Mouse (Mus musculus): ENCODE measurements around the gene Tenm2. TPM values are rescaled to one million over a fixed set of nuclear protein-coding genes. Genes with fewer than 3 reads are reported as not detected.

Gene Tenm2
- polyA plus RNA-seq, 1 experiment, result not detected

DNA sequence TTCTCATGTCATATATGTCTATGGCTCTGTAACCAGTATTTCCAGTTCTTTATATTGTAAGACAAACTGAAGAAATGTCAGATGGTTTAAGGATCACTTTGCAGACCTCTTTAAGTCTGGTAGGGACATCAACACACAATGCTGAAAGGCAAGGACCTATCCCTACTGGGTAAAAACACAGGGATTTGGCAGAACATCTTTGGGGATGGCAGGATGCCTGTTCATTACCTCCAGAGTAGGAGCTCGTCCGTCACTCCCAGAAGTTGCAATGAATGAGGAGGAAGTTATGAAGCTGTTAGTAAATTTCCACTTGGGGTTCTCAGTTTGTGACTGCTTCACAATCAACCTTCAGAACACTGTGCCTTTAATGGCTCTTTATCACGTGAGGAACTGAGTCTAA lies 939.2 kb downstream of the Tenm2 start:
- Histone ChIP-seq H3K4me3 (ENCODE audit: insufficient read depth, low read length) (no peak overlapping the region), H3K27ac (ENCODE audit: insufficient read depth, low read depth, low read length) (no peak overlapping the region), H3K4me1 (ENCODE audit: control insufficient read depth, insufficient read depth, low read length) (no peaks in the 10 kb centered on the region)
- TF ChIP-seq POLR2A (IDR thresholded peaks at IDR 0.05; ENCODE audit: borderline replicate concordance, low read depth, low read length), result no peak
- TF ChIP-seq CTCF (IDR thresholded peaks at IDR 0.05; ENCODE audit: low read depth, low read length), result no peak

DNA sequence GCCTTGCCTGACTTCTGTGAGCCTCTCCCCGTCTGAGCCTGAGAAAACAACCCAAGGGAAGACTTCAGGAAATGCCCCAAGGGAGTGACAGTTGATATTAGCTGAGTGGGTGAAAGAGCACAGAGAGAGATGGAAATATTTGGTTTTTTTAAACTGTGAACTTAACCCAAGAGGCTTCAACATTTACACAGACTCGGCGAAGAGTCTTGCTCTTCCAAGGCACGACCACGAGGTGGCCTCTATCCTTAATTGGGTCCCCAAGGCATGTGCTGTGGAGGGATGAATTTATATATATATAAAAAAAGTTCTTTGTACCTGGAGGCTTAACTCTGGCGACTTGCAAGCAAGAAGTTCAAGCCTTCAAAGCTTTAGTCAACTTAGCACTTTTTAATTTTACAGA lies 943.6 kb downstream of the Tenm2 start:
- TF ChIP-seq POLR2A (IDR thresholded peaks at IDR 0.05; ENCODE audit: borderline replicate concordance, low read depth, low read length), result no peak
- H3K27ac ChIP-seq (ENCODE audit: insufficient read depth, low read depth, low read length), result no peak overlapping the region
- no peaks in the 10 kb centered on the region for H3K4me1 ChIP-seq (ENCODE audit: control insufficient read depth, insufficient read depth, low read length)
- no peak overlapping the region for H3K4me3 ChIP-seq (ENCODE audit: insufficient read depth, low read length)

DNA sequence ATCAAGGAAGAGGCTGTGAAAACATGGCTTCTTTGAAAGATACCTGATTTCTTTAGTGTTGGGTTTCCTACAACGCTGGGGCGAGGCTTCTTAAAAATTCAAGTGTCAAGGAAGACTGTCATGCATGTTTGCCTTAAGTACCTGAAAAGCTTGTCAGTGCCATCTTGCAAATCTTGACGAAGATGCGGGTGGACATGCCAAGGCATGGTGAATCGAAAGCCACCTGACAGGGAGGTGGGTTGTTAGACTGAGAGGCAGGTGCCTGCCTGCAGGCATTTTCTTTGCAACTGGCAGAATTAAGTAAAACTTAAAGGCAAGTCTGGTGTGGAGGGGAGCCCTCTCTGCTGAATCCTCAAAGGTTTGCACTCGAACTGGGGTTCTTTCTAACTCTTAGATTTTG lies 949.5 kb downstream of the Tenm2 start:
- H3K4me3 ChIP-seq (ENCODE audit: insufficient read depth, low read length), result no peak overlapping the region
- H3K4me1 ChIP-seq (ENCODE audit: control insufficient read depth, insufficient read depth, low read length), result no peaks in the 10 kb centered on the region
- no peak for TF ChIP-seq POLR2A (IDR thresholded peaks at IDR 0.05; ENCODE audit: borderline replicate concordance, low read depth, low read length)
- TF ChIP-seq CTCF (IDR thresholded peaks at IDR 0.05; ENCODE audit: low read depth, low read length), result no peak
- no peak overlapping the region for H3K27ac ChIP-seq (ENCODE audit: insufficient read depth, low read depth, low read length)

DNA sequence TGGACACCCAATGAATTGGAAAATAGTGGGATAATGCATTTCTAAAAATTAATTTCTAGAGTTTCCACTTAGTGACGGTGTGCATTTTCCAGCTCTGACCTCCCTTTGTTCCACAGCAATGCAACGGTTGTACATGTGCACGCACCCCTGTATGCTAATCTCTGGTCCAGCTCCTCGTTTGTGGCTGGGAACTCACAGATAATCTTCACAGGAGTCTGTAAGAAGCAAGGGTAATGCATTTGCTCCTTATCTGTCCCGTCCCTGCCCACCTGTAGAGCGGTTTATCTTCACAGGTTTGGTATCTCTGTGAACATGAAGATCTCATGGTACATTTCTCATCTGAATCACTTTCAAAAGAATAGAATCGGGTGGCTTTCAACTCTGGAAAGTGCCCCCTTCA lies 955.2 kb downstream of the Tenm2 start:
- Histone ChIP-seq H3K27ac (ENCODE audit: insufficient read depth, low read depth, low read length) (no peak overlapping the region), H3K4me3 (ENCODE audit: insufficient read depth, low read length) (no peak overlapping the region), H3K4me1 (ENCODE audit: control insufficient read depth, insufficient read depth, low read length) (no peaks in the 10 kb centered on the region)
- TF ChIP-seq CTCF (IDR thresholded peaks at IDR 0.05; ENCODE audit: low read depth, low read length), result no peak

DNA sequence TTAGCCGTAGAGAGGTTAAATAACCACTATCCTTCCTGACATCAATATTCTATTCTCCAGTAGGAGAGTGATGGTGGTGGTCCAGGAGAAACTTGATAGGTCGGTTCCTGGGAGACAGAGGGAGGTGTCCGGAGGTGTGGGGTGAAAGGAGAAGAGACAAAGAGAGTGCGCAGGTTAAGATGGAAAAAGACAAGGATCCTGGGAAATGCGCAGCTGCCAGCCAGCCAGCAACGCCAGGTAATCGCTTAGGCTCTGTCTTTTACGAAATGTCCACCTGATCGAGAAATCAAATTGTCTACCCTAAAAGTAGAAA lies 957.9 kb downstream of the Tenm2 start:
- TF ChIP-seq POLR2A (IDR thresholded peaks at IDR 0.05; ENCODE audit: borderline replicate concordance, low read depth, low read length) (no peak), CTCF (IDR thresholded peaks at IDR 0.05; ENCODE audit: low read depth, low read length) (no peak)
- no peaks in the 10 kb centered on the region for H3K4me1 ChIP-seq (ENCODE audit: control insufficient read depth, insufficient read depth, low read length)
- no peak overlapping the region for H3K27ac ChIP-seq (ENCODE audit: insufficient read depth, low read depth, low read length)
- H3K4me3 ChIP-seq (ENCODE audit: insufficient read depth, low read length), result no peak overlapping the region

DNA sequence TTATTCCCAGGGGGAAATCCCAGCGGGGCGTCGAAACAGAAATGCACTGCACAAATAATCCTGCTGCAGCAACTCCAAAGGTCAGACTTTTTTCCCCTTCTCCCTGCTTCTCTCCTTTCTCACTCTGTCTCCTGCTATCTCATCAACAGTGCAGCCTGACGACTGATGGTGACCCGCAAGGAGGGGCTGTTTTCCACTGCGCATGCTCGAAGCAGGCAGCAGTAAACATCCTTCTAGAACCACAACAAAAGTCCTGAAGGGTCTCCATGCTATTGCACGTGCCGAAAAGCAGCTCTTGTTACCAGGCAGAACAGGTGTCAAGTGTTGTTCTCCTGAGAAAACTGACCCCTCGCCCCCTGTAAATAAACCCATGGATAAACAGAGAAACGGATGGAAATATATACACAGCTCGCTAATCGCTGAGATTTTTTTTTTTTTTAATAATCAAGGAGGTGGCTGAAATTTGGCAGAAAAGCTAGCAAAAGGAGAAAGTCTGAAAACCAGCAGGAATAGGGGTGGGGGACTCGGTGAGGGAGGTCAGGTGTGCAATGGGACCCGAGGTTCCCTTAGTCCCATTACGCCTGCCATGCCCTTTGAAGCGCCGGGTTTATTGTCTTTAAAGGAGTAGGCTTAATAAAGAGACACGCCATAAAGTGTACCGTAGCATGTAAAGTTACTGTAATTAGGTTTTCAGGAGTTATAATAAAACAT lies 958.4 kb downstream of the Tenm2 start:
- H3K4me1 ChIP-seq (ENCODE audit: control insufficient read depth, insufficient read depth, low read length), result no peaks in the 10 kb centered on the region
- TF ChIP-seq CTCF (IDR thresholded peaks at IDR 0.05; ENCODE audit: low read depth, low read length) (no peak), POLR2A (IDR thresholded peaks at IDR 0.05; ENCODE audit: borderline replicate concordance, low read depth, low read length) (no peak)
- no peak overlapping the region for H3K4me3 ChIP-seq (ENCODE audit: insufficient read depth, low read length)
- no peak overlapping the region for H3K27ac ChIP-seq (ENCODE audit: insufficient read depth, low read depth, low read length)

DNA sequence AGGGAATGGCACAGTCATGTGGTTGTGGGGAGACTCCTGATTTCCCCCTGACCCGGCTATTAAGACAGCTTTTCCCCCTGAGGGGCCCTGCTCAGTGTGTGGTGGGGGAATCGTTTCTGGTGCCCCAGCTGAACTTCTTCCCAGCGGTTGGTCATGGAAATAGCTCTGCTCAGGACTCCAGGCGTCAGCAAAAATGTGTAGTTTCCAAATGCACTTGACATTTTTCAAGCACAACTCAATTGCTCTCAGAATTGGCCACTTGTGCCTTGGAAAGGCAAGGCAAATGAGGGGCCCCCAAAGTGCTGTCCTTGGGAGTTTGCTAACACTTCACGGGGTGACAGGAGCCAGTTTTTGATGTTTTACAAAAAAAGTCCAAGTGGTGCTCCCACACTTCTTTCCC lies 959.7 kb downstream of the Tenm2 start:
- H3K4me3 ChIP-seq (ENCODE audit: insufficient read depth, low read length), result no peak overlapping the region
- no peak overlapping the region for H3K27ac ChIP-seq (ENCODE audit: insufficient read depth, low read depth, low read length)
- H3K4me1 ChIP-seq (ENCODE audit: control insufficient read depth, insufficient read depth, low read length), result no peaks in the 10 kb centered on the region
- no peak for TF ChIP-seq POLR2A (IDR thresholded peaks at IDR 0.05; ENCODE audit: borderline replicate concordance, low read depth, low read length)
- TF ChIP-seq CTCF (IDR thresholded peaks at IDR 0.05; ENCODE audit: low read depth, low read length), result no peak

DNA sequence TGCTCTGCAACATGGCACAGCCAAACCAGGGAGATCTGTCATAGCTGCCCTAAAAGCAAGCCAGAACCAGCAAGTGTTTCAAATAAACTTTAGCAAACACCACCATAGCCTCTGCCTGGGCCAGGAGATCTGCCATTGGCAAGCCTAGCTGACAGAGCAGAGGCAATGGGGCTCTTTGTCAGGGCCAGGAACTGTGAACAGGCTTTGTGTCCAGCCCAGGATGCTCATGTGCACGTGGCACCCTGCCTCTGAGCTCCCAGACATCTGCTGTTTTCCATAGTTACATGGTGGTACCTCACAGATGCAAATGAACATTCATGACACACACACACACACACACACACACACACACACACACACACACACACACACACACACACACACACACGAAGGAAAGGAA lies 963.6 kb downstream of the Tenm2 start:
- Histone ChIP-seq H3K4me3 (ENCODE audit: insufficient read depth, low read length) (no peak overlapping the region), H3K27ac (ENCODE audit: insufficient read depth, low read depth, low read length) (no peak overlapping the region), H3K4me1 (ENCODE audit: control insufficient read depth, insufficient read depth, low read length) (no peaks in the 10 kb centered on the region)
- TF ChIP-seq POLR2A (IDR thresholded peaks at IDR 0.05; ENCODE audit: borderline replicate concordance, low read depth, low read length), result no peak
- TF ChIP-seq CTCF (IDR thresholded peaks at IDR 0.05; ENCODE audit: low read depth, low read length), result no peak

DNA sequence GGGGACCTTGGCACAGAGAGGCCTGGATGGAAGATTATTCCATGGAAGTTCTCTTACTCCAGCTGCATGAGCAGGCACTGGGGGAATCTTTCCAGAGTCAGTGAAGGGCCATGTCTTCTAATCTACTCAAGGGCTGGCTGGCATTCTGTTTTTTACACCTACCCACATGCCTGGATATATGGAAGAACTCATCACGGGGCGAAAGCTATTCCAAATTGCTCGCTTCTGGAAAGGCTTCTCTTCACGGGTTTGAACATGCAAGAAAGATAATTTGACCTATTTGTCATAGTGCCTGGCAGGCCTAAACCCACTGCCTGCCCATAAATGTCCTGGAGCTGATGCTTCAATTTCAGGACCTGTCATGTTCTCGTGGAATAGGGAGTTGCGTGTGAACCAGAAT lies 965.8 kb downstream of the Tenm2 start:
- TF ChIP-seq CTCF (IDR thresholded peaks at IDR 0.05; ENCODE audit: low read depth, low read length) (no peak), POLR2A (IDR thresholded peaks at IDR 0.05; ENCODE audit: borderline replicate concordance, low read depth, low read length) (no peak)
- Histone ChIP-seq H3K4me1 (ENCODE audit: control insufficient read depth, insufficient read depth, low read length) (no peaks in the 10 kb centered on the region), H3K27ac (ENCODE audit: insufficient read depth, low read depth, low read length) (no peak overlapping the region), H3K4me3 (ENCODE audit: insufficient read depth, low read length) (no peak overlapping the region)

DNA sequence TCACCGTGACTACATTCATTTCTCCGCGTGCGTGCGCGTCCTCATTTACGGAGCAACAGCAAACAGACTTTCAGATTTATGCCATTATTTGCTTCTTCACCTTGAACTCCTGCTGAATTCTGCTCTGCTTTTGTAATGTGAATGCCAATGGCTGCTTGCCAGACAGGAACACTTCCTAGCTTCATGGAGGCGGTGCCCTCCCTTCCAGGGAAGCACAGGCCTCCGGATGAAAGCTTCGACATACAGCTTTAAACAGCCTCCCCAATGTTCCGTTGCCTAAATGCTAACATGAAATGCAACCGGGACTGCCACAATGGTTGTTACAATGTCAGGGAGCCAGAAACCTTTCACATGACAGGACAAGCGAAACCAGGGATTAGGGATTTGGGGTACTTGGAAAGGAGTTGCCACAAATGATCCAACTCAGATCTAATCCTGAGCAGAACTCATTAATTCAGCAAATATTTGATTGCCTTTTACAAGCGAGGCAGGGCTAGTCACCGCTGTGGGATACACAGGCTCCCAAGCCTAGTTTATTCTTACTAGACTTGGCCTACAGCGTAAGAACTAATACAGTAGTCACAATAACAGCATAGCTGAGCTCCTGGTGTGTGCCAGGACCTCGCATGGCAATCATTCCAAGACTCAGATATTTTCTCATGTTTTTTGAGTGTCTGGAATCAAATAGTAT lies 970.8 kb downstream of the Tenm2 start:
- TF ChIP-seq CTCF (IDR thresholded peaks at IDR 0.05; ENCODE audit: low read depth, low read length), result no peak
- no peak for TF ChIP-seq POLR2A (IDR thresholded peaks at IDR 0.05; ENCODE audit: borderline replicate concordance, low read depth, low read length)
- Histone ChIP-seq H3K4me3 (ENCODE audit: insufficient read depth, low read length) (no peak overlapping the region), H3K4me1 (ENCODE audit: control insufficient read depth, insufficient read depth, low read length) (no peaks in the 10 kb centered on the region), H3K27ac (ENCODE audit: insufficient read depth, low read depth, low read length) (no peak overlapping the region)

Measured in bone marrow macrophage, adult 2 months (primary cell).